Mouse (Mus musculus): ENCODE results near the gene Fam169a. TPM values are rescaled to one million over a fixed set of nuclear protein-coding genes. Genes with fewer than 3 reads are reported as not detected.

The Fam169a gene
- 0.78 and 1.2 TPM in 2 replicates for polyA plus RNA-seq (2015; fragmentation: Nextera tagmentation; extraction: Ambion mirVana)

DNA sequence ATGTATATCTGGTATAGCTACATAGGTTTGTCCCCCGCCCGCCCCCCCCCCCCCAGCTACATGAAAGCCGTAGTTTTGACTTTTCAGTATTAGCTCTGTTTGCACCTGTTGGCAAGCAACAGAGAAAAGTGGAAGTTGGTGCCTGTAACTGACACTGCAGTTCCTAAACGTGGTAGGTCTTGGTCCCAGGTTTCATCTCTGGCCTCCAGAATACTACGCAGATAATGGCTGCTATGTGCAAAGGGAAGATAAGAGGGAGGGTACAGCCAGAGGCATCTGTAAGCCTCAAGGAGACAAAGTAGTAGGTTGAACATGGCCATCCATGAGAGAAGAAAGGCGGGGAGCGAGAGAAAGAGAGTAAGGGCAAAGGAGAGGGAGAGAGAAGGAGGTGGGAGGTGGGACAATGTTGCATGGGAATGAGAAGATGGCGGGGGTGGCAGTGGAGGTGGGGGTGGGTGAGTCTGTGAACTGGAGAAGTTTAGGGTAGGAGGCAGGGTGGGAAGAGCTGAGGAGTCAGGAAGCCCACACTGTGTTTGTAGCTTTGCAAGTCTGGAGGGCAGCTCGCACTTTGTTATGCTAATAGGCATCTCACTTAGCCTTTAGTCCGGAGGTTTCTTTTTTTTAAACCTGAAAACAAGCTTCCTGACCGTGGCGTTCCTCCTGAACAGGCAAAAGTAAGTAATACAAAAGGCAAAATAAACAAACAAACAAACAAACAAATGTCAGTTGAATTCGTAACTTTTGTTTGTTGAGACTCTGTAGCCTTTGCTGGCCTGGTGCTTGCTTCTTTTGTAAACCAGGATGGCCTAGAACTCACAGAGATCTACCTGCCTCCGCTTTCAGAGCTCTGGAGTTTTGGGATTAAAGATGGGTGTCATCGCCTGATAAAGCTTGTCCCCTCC, at the start of gene Fam169a:
TSS of gene Fam169a (plus strand) at position 638 of the 902 bp plus-strand sequence.
- 0 out of 2 replicates have a peak, but pooled peaks cover 2% of the 10 kb centered on the region for H3K9me3 ChIP-seq (ENCODE audit: control insufficient read depth, low read length)
- H3K4me2 ChIP-seq (ENCODE audit: low read depth, low read length) = no peak within 1 kb of the TSS
- H3K36me3 ChIP-seq (ENCODE audit: control insufficient read depth, insufficient read depth, low read length) = no peaks in the 10 kb centered on the region
- WGBS = 65% methylated on average over 15 of the region's 15 CpGs
- H3K4me1 ChIP-seq (replicated peaks; ENCODE audit: control insufficient read depth, insufficient read depth, low read length) = peaks cover 4% of the 10 kb centered on the region; the same call in 1 of the 2 replicates
- H3K27ac ChIP-seq (ENCODE audit: low read length) = no peak within 1 kb of the TSS
- ATAC-seq (ENCODE audit: low read depth) = no peak
- H3K9ac ChIP-seq (ENCODE audit: low read length) = no peak within 1 kb of the TSS
- H3K27me3 ChIP-seq (ENCODE audit: control insufficient read depth, insufficient read depth, low read depth, low read length) = peaks cover 26% of the 10 kb centered on the region
- H3K4me3 ChIP-seq (ENCODE audit: low read length) = no peak within 1 kb of the TSS

DNA sequence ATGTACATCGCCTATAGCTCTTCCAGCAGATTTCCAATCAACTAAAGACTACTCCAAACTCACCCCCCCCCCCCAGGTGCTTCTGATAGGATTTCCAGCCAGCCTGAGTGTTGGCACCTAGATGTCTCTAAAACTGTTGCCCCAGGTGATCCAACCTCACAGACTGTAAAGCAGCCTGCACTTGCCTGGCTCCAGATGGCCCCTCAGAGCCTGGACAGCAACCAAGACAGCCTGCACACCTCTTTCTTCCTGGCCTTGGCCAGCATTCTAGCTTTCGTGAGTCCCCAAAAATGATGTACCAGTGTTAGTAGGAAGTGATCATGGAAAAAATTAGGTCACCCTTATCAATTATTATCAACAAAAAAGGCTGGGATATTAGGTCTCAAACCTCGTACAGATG, 49.4 kb upstream of the Fam169a start:
- no peak for ATAC-seq (ENCODE audit: low read depth)
- WGBS = 74% methylated on average over 3 of the region's 3 CpGs
- Histone ChIP-seq H3K9me3 (ENCODE audit: control insufficient read depth, low read length) (no peaks in the 10 kb centered on the region), H3K36me3 (ENCODE audit: control insufficient read depth, insufficient read depth, low read length) (no peaks in the 10 kb centered on the region), H3K27ac (ENCODE audit: low read length) (no peak overlapping the region), H3K4me1 (replicated peaks; ENCODE audit: control insufficient read depth, insufficient read depth, low read length) (no peaks in the 10 kb centered on the region), H3K4me3 (ENCODE audit: low read length) (no peak overlapping the region), H3K4me2 (ENCODE audit: low read depth, low read length) (no peak overlapping the region), H3K9ac (ENCODE audit: low read length) (no peak overlapping the region), H3K27me3 (ENCODE audit: control insufficient read depth, insufficient read depth, low read depth, low read length) (no peaks in the 10 kb centered on the region)

DNA sequence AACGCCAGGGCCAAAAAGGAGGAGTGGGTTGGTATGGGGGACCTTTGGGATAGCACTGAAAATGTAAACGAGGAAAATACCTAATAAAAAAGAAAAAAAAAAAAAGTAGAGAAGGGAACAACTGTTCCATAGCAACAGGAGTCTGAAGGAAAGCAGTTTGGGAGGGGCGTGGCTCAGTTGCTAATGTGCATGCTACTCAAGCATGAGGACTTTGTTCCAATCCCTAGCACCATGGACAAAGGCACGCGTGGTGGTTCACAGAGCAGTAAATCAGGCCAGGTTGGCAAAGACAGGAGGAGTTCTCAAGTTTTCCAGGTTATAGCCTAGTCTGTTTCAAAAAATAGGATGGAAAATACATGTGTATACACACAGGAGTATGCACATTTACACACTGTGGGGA, 47.0 kb upstream of the Fam169a start:
- 79% methylated on average over 5 of the region's 5 CpGs for whole genome bisulfite sequencing

DNA sequence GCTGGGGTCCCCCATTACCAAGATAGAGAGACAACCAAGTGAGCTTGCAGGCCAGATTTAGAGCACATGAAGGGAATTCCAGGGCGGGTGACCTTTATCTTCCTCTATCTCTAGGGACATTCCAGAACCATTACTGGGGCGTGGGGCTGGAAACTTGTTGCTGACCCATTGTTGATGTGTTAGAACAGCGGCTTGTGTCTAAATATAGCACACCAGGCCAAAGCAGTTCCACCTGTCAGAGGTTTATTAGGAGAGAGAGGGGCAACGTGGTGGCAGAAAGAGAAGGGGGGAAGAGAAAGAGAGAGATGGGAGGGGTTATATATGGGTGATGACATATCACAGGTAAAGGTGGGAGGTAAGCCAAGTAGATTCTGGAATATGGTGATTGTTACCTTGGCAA, 45.2 kb upstream of the Fam169a start:
- Histone ChIP-seq H3K9me3 (ENCODE audit: control insufficient read depth, low read length) (no peaks in the 10 kb centered on the region), H3K4me3 (ENCODE audit: low read length) (no peak overlapping the region), H3K36me3 (ENCODE audit: control insufficient read depth, insufficient read depth, low read length) (no peaks in the 10 kb centered on the region), H3K27me3 (ENCODE audit: control insufficient read depth, insufficient read depth, low read depth, low read length) (no peaks in the 10 kb centered on the region), H3K4me2 (ENCODE audit: low read depth, low read length) (no peak overlapping the region), H3K9ac (ENCODE audit: low read length) (no peak overlapping the region), H3K27ac (ENCODE audit: low read length) (no peak overlapping the region), H3K4me1 (replicated peaks; ENCODE audit: control insufficient read depth, insufficient read depth, low read length) (no peaks in the 10 kb centered on the region)
- WGBS = 27% methylated on average over 4 of the region's 4 CpGs
- no peak for ATAC-seq (ENCODE audit: low read depth)

More for the DNA sequence above, 47.0 kb upstream of the Fam169a start:
- Histone ChIP-seq H3K4me1 (replicated peaks; ENCODE audit: control insufficient read depth, insufficient read depth, low read length) (no peaks in the 10 kb centered on the region), H3K27me3 (ENCODE audit: control insufficient read depth, insufficient read depth, low read depth, low read length) (no peaks in the 10 kb centered on the region), H3K9me3 (ENCODE audit: control insufficient read depth, low read length) (no peaks in the 10 kb centered on the region), H3K36me3 (ENCODE audit: control insufficient read depth, insufficient read depth, low read length) (no peaks in the 10 kb centered on the region), H3K27ac (ENCODE audit: low read length) (no peak overlapping the region), H3K4me3 (ENCODE audit: low read length) (no peak overlapping the region), H3K4me2 (ENCODE audit: low read depth, low read length) (no peak overlapping the region), H3K9ac (ENCODE audit: low read length) (no peak overlapping the region)
- no peak for ATAC-seq (ENCODE audit: low read depth)

DNA sequence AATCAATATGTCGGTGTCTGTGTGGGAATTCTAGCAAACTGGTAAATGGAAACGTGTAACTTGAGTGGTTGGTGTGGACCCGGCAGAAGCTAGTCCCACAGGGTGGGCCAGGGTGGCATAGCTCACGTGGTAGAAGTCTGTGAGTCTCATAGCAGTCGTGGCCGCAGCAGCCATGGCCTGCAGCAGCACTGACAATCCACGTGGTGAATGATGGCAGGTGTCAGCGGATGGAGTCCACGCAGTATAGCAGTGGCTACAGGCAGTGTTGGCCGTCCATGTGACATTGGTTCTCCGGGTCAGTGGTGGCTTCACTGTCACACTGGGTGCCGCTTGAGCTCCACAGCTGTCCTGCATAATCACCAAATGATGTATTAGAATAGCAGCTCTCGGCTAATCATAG, 37.0 kb upstream of the Fam169a start:
- Histone ChIP-seq H3K27me3 (ENCODE audit: control insufficient read depth, insufficient read depth, low read depth, low read length) (no peaks in the 10 kb centered on the region), H3K4me3 (ENCODE audit: low read length) (no peak overlapping the region), H3K36me3 (ENCODE audit: control insufficient read depth, insufficient read depth, low read length) (no peaks in the 10 kb centered on the region), H3K9me3 (ENCODE audit: control insufficient read depth, low read length) (no peaks in the 10 kb centered on the region), H3K4me1 (replicated peaks; ENCODE audit: control insufficient read depth, insufficient read depth, low read length) (no peaks in the 10 kb centered on the region), H3K4me2 (ENCODE audit: low read depth, low read length) (no peak overlapping the region), H3K9ac (ENCODE audit: low read length) (no peak overlapping the region), H3K27ac (ENCODE audit: low read length) (no peak overlapping the region)
- WGBS = 84% methylated on average over 13 of the region's 13 CpGs
- no peak for ATAC-seq (ENCODE audit: low read depth)

DNA sequence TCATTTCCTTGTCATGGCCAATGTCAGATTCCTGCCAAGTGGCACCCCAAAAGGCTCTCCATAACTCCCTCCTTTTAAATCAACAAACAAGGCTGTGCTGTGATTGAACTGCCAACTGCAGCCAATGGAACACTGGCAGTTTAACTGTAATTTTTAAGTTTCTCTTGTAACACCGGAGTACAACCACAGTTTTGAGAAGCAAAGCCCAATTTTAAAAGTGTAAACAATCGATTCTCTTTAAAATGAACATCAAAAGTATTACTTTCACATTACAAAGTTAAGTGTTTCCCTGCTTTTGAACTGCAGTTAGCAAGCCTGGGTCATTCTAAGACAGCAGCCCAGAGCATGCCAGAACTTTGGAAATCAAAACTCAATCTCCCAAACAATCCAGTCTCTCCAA, 32.8 kb upstream of the Fam169a start, which contains the start of gene 1700029F12Rik:
TSS of gene 1700029F12Rik (minus strand) at position 101 of the 400 bp plus-strand sequence.
- Histone ChIP-seq H3K4me1 (replicated peaks; ENCODE audit: control insufficient read depth, insufficient read depth, low read length) (no peaks in the 10 kb centered on the region), H3K9me3 (ENCODE audit: control insufficient read depth, low read length) (no peaks in the 10 kb centered on the region), H3K36me3 (ENCODE audit: control insufficient read depth, insufficient read depth, low read length) (no peaks in the 10 kb centered on the region), H3K4me3 (ENCODE audit: low read length) (no peak within 1 kb of the TSS), H3K4me2 (ENCODE audit: low read depth, low read length) (no peak within 1 kb of the TSS), H3K27ac (ENCODE audit: low read length) (no peak within 1 kb of the TSS), H3K27me3 (ENCODE audit: control insufficient read depth, insufficient read depth, low read depth, low read length) (no peaks in the 10 kb centered on the region), H3K9ac (ENCODE audit: low read length) (no peak within 1 kb of the TSS)
- WGBS = 51% methylated on average over 2 of the region's 2 CpGs
- no peak for ATAC-seq (ENCODE audit: low read depth)

DNA sequence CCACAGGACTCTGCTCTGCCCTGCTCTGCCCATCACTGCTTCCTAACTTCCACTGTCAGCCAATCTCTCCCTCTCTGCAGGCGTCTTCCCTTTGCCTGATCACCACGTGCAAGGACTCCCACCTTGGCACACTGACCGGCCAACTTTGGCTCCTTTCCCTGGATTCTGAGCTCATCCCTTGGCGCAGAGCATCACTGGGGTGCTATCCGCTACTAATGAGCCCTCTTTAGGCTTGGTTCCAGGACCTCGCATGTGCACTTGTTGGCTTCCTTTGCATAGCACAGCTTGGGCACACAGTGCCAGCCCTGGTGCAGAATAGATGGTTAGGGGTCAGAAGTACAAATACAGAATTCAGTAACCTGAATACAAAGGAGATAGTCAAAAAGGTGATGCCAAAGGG, 15.9 kb upstream of the Fam169a start:
- Histone ChIP-seq H3K27me3 (ENCODE audit: control insufficient read depth, insufficient read depth, low read depth, low read length) (no peaks in the 10 kb centered on the region), H3K4me1 (replicated peaks; ENCODE audit: control insufficient read depth, insufficient read depth, low read length) (peaks cover 3% of the 10 kb centered on the region; the same call in 1 of the 2 replicates), H3K4me3 (ENCODE audit: low read length) (no peak overlapping the region), H3K9me3 (ENCODE audit: control insufficient read depth, low read length) (no peaks in the 10 kb centered on the region), H3K9ac (ENCODE audit: low read length) (no peak overlapping the region), H3K27ac (ENCODE audit: low read length) (no peak overlapping the region), H3K4me2 (ENCODE audit: low read depth, low read length) (no peak overlapping the region), H3K36me3 (ENCODE audit: control insufficient read depth, insufficient read depth, low read length) (no peaks in the 10 kb centered on the region)
- ATAC-seq (ENCODE audit: low read depth) = no peak
- WGBS = 60% methylated on average over 6 of the region's 6 CpGs

DNA sequence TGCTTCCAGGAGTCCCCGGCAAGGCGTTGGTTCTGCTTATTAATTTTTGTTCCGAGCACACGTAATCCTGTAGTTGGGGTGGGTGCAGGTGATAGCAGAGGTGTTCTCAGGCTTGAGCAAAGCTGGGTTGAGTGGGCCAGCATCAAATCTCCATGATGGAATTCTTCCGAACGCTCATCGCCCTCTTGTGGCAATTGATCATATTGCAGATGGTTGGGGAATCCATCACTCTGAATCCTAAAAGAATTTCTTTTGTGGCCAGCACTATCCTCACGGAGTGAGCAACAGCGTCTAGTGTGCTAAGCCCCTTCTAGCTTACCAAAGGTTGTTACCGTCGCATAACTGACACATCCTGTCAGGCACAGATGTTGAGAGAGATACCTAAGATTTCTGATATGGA, 14.4 kb upstream of the Fam169a start:
- no peaks in the 10 kb centered on the region for H3K36me3 ChIP-seq (ENCODE audit: control insufficient read depth, insufficient read depth, low read length)
- no peak overlapping the region for H3K4me2 ChIP-seq (ENCODE audit: low read depth, low read length)
- H3K9me3 ChIP-seq (ENCODE audit: control insufficient read depth, low read length) = no peaks in the 10 kb centered on the region
- peaks cover 3% of the 10 kb centered on the region; the same call in 1 of the 2 replicates for H3K4me1 ChIP-seq (replicated peaks; ENCODE audit: control insufficient read depth, insufficient read depth, low read length)
- H3K27ac ChIP-seq (ENCODE audit: low read length) = no peak overlapping the region
- 9% methylated on average over 11 of the region's 11 CpGs for WGBS
- H3K9ac ChIP-seq (ENCODE audit: low read length) = no peak overlapping the region
- no peaks in the 10 kb centered on the region for H3K27me3 ChIP-seq (ENCODE audit: control insufficient read depth, insufficient read depth, low read depth, low read length)
- no peak for ATAC-seq (ENCODE audit: low read depth)
- H3K4me3 ChIP-seq (ENCODE audit: low read length) = no peak overlapping the region

DNA sequence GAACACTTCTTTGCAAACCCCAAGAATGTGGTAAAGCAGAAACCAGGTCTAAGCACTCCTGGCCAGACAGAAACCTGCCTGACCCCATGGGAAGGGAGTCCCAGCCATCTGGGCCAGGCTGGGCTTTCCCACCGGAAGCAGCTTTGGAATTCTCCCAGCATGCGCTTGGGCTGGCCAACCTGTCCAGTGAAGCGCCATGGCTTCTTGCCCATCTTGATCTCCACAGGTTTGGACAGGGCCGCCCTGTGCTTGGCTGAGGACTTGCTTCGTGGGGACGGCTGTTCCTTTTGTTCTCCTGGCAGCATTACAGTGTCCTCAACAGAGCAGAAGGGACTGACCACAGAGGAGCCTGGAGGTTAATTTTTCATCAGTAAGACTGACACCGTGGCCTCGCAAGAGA, 13.2 kb upstream of the Fam169a start:
- H3K9me3 ChIP-seq (ENCODE audit: control insufficient read depth, low read length) = no peaks in the 10 kb centered on the region
- no peak overlapping the region for H3K9ac ChIP-seq (ENCODE audit: low read length)
- no peaks in the 10 kb centered on the region for H3K27me3 ChIP-seq (ENCODE audit: control insufficient read depth, insufficient read depth, low read depth, low read length)
- 56% methylated on average over 8 of the region's 8 CpGs for WGBS
- H3K27ac ChIP-seq (ENCODE audit: low read length) = no peak overlapping the region
- no peaks in the 10 kb centered on the region for H3K36me3 ChIP-seq (ENCODE audit: control insufficient read depth, insufficient read depth, low read length)
- ATAC-seq (ENCODE audit: low read depth) = peak; percentile 36; the same call in 1 of the 2 replicates
- no peak overlapping the region for H3K4me3 ChIP-seq (ENCODE audit: low read length)
- peaks cover 3% of the 10 kb centered on the region; the same call in 1 of the 2 replicates for H3K4me1 ChIP-seq (replicated peaks; ENCODE audit: control insufficient read depth, insufficient read depth, low read length)
- H3K4me2 ChIP-seq (ENCODE audit: low read depth, low read length) = no peak overlapping the region

All from lung, embryonic 16.5 days (tissue).